Mouse (Mus musculus) small intestine, adult 10 weeks (tissue): ENCODE measurements around the gene Wwtr1. TPM values are rescaled to one million over a fixed set of nuclear protein-coding genes. Genes with fewer than 3 reads are reported as not detected.

Experiments
- polyA plus RNA-seq: library from polyadenylated mRNA; stranded (reverse); fragments of 350-450 nt; fragmentation: Illumina TruSeq; extraction: RNeasy Lipid Tissue Mini Kit (QIAGEN cat#74804); gene quantifications from one replicate; pipeline ENCODE4 v1.2.3, GENCODE M21; 2014; ENCODE audit warnings: low replicate concordance

The Wwtr1 gene
- 15.2 TPM for polyA plus RNA-seq

DNA sequence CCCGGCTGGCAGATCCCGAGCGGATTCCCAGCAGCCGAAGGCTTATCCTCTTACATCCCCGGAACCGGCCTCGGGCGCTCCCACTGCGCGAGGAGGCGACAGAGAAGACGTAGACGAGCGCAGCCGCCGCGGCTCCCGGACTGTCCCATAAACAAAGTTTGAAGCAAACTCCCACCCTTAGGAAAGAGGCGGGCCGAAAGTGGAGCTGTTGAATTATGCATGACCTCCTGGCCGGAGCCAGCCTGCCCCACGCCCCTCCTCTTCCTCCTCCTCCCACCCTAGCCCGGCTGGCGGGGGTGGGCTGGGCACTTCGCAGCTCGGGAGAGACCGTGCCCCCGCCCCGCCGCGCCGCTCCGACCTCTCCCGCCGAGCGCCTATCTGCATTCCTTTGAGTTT, at the start of gene Wwtr1:
Gene Wwtr1 (minus strand): TSS at position 251 of the 396 bp plus-strand sequence.

DNA sequence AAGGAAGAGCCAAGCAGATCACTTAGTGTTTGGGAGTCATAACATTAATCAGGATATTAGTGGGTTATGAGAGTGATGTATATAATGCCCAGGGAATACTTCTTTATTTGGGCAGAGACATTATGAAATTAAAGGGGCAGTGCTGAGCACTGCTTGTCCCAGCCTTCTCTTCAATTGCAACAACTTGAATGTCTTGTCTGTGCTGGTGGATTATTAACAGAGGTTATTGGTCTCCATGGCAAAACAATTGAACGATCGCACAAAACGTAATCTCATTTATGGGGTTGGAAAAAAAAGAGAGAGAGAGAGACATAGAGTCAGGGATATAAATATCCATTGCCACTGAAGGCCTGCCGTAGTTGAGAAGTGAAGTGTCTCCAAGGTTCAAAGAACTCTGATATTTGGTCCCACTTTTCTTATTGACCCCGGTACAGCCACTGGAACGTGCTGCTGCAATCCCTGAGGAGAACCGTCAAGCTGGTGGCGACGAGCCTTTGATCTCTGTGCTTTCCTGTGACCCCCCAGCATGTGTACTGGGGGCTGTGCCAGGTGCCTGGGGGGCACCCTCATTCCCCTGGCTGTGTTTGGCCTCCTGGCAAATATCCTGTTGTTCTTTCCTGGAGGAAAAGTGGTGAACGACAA, 150.5 kb downstream of the Wwtr1 start, which contains the start of gene Tm4sf4:
Gene Tm4sf4 (plus strand): TSS at position 226 of the 642 bp plus-strand sequence.

Other genes starting within 250 kb of the Wwtr1 start
- 84.3 TPM for gene Tm4sf4, start 150.6 kb downstream of the Wwtr1 start, polyA plus RNA-seq
- 11.0 TPM for gene Commd2, start 75.8 kb upstream of the Wwtr1 start, polyA plus RNA-seq
- not detected for gene Ankub1, start 116.9 kb upstream of the Wwtr1 start, polyA plus RNA-seq
- gene Rnf13, start 160.2 kb upstream of the Wwtr1 start, polyA plus RNA-seq: 281 TPM